Mouse (Mus musculus): ENCODE results near the gene Mfn1. TPM values are rescaled to one million over a fixed set of nuclear protein-coding genes. Genes with fewer than 3 reads are reported as not detected.

Gene Mfn1
- polyA plus RNA-seq, 1 experiment from 2014 or later: 39.5 TPM

DNA sequence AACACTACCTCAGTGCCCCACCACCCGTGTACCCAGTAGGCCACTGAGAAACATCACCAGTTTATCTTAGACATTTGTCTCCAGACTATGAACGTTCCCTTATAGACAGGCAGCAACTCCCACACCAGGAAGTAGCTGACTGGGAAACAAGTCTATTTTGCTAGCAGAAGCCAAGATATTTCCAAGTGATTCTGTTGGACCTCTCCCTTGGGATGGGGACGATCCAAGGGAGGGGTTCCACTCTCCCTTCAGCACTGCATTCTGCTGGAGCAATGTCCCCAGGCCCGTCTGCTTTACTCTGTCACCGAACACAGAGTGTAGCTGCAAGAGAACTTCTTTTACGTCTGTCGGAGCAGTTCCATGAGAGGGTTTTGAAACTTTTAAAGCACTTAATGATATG lies 98.9 kb downstream of the Mfn1 start:
- Histone ChIP-seq H3K27me3 (ENCODE audit: control insufficient read depth, insufficient read depth, low read length) (no peaks in the 10 kb centered on the region), H3K9me3 (ENCODE audit: control insufficient read depth, low read length) (no peaks in the 10 kb centered on the region), H3K4me1 (replicated peaks; ENCODE audit: control insufficient read depth, insufficient read depth, low read length) (no peaks in the 10 kb centered on the region), H3K36me3 (ENCODE audit: control insufficient read depth, insufficient read depth, low read length) (no peaks in the 10 kb centered on the region), H3K27ac (ENCODE audit: low read depth, low read length) (no peak overlapping the region), H3K4me3 (ENCODE audit: low read depth, low read length) (no peak overlapping the region), H3K4me2 (replicated peaks; ENCODE audit: low read depth, low read length) (no peak overlapping the region), H3K9ac (ENCODE audit: low read depth, low read length) (no peak overlapping the region)
- DNase-seq (ENCODE audit: low spot score) (no peak), ATAC-seq (ENCODE audit: low FRiP score) (no peak)
- WGBS: 86% methylated on average over 7 of the region's 7 CpGs

Other genes starting within 250 kb of the Mfn1 start
- 10.7 and 11.6 TPM in 2 replicates for gene Zmat3, start 163.5 kb upstream of the Mfn1 start, polyA plus RNA-seq (2014; fragmentation: Nextera tagmentation; extraction: Ambion mirVana)
- 17.8 and 21.6 TPM in 2 replicates for gene Pik3ca, start 131.8 kb upstream of the Mfn1 start, polyA plus RNA-seq (2014; fragmentation: Nextera tagmentation; extraction: Ambion mirVana)
- 0.12 TPM in 1 of 2 replicates, not detected in the other for gene Kcnmb3, start 37.2 kb upstream of the Mfn1 start, polyA plus RNA-seq (2014; fragmentation: Nextera tagmentation; extraction: Ambion mirVana)
- 48.0 and 48.1 TPM in 2 replicates for gene Zfp639, start 19.2 kb upstream of the Mfn1 start, polyA plus RNA-seq (2014; fragmentation: Nextera tagmentation; extraction: Ambion mirVana)
- gene Gnb4, start 87.1 kb downstream of the Mfn1 start, polyA plus RNA-seq (2014; fragmentation: Nextera tagmentation; extraction: Ambion mirVana): 49.9 and 56.2 TPM in 2 replicates
- gene Actl6a, start 176.8 kb downstream of the Mfn1 start, polyA plus RNA-seq (2014; fragmentation: Nextera tagmentation; extraction: Ambion mirVana): 235 and 239 TPM in 2 replicates
- gene Ndufb5, start 207.5 kb downstream of the Mfn1 start, polyA plus RNA-seq (2014; fragmentation: Nextera tagmentation; extraction: Ambion mirVana): 322 and 328 TPM in 2 replicates
- 45.7 and 45.8 TPM in 2 replicates for gene Mrpl47, start 208.1 kb downstream of the Mfn1 start, polyA plus RNA-seq (2014; fragmentation: Nextera tagmentation; extraction: Ambion mirVana)